Mouse (Mus musculus) natural killer cell, adult 2 months (primary cell): ENCODE data around the gene Edn2.

Source experiments
- DNase-seq, 2 experiments: peaks; one replicate each; pipeline ENCODE4 v3.0.0; 2022; ENCODE audit warnings: low spot score in 2 of 2

Gene Edn2

DNA sequence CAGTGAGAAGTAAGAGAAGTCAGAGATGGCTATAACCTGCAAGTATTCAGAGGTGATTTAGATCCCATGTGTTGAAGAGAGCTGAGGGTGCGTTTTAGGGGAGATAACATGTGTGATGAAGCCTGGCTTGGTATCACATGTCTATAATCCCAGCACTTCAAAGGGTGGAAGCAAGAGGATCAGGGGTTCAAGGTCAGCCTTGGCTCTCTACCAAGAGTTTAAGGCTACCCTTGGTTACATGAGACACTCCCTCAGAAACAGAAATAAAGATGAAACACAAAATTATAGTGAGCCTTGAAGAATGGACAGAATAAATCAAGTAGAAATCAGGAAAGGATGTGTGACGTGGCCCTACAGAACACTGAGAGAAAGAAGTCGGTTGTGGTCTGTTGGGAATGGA lies 7.3 kb upstream of the Edn2 start:
- DNase-seq, result no peak

- DNase-seq, result no peak
Observed at GRCm38 (mm10) chr4:120158714-120159310, 2.2 kb upstream of the Edn2 start.

- no peak for DNase-seq
Observed at GRCm38 (mm10) chr4:120162586-120162985, 1.6 kb downstream of the Edn2 start.

DNA sequence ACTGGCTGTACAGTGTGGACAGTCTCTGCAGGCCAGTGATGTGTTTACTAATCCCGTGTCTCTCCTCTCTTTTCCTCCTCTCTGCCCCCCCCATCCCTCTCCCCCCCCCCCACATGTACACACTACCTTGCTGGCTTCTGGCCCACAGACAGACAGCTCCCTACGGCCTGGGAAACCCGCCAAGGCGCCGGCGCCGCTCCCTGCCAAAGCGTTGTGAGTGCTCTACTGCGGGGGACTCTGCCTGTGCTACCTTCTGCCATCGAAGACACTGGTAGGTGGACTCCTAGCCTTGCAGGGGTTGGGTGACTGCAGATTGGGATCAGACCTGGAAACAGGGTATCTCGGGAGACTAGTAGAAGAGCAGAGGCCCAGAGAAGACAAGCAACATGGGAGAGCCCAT lies 2.2 kb downstream of the Edn2 start:
- no peak for DNase-seq

DNA sequence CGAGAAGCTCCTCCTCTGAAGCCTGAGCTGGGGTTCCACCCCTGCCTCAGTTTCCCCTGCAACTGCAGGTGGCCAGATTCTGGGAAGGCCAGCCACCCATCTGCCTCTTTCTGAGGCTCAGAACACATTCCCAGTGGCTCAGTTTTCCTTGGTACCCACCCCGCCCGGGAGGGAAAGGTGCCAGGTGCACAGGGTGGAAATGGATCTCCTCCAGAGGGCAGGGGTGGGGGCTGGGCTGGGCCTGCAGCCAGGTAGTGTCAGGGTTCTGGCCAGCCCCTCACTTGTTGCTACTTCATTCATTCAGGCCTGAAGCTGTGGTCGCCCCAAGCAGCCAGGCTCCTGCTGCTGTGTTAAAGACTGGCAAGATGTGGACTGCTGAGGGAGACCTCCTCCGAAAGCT lies 3.3 kb downstream of the Edn2 start:
- no peak for DNase-seq

GRCm38 (mm10) chr4:120167778-120168177 lies 6.8 kb downstream of the Edn2 start:
- no peak for DNase-seq

- DNase-seq, result no peak
Observed at GRCm38 (mm10) chr4:120168346-120168745, 7.3 kb downstream of the Edn2 start.

DNA sequence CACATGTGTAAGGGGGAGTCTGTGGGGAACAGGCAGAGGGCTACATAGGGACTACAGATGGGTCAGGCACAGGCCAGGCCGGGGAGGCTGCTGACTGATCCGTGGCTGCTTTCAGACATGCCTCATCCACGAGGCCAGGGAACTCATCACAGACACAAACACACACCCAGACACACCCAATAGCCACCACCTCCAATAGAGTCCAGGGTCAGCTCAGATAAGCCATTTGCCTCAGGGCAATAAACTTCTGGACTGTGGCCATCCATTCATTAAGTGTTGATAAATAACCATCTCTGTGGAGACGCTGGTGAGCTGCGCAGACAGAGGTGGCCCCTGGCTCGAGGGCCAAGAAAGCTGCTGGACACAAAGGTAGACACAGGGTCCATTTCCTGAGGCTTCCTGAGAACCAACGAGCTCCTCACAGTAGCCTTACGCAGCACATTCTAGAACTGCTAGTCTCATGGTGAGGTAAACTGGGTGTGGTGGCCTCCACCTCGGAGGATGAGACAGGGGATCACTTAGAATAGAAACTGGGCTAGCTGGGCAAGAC lies 9.5 kb downstream of the Edn2 start:
- DNase-seq, result no peak

- no peak for DNase-seq
Observed at GRCm38 (mm10) chr4:120172050-120172684, 11.2 kb downstream of the Edn2 start.

DNA sequence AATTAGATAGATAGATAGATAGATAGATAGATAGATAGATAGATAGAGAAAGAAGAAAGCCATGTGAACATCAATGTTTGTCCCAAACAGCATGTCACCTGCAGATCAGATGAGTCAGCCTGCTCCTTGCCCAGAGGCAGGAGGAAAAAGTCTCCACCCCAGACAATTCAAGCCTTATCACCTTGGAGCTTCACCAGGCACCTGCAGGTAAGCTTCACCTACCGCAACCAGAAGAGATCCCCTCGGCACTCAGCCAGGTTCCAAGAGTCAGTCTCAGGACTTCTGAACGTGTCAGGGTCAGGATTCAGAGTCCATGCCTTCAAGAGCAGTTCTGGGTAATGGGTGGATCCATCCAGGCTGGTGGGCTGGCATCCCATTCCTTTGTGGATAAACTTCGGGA lies 18.1 kb downstream of the Edn2 start:
- no peak for DNase-seq

GRCm38 (mm10) chr4:120180535-120180934 lies 19.5 kb downstream of the Edn2 start:
- no peak for DNase-seq

DNA sequence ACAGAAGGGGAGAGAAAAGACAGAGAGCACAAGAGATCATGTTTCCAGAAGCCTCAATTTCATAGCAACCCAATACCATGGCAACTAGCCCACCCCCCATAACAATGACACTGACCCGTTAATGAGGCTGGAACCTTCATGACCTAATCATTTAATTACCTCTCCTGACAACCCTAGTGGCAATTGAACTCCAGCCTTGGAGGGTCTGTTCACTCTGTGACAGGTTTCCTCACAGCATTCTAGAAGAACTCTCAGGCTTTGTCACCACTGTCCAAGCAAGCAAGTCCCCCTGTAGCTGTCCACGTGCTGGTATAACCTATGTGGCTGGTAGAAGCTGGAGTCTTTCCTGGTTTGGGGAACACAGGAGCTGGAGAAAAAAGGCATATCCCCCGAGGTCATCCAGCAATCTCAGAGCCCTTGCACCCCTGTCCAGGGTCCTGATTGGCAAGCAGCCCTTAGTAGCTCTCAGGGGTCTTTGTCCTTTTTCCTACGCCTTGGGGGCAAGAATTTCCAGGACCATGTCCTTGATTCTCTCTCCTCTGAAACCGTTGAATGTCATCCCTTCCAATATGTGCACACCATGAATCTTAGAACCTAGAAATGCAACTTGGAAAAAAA lies 23.5 kb downstream of the Edn2 start:
- no peak for DNase-seq

DNA sequence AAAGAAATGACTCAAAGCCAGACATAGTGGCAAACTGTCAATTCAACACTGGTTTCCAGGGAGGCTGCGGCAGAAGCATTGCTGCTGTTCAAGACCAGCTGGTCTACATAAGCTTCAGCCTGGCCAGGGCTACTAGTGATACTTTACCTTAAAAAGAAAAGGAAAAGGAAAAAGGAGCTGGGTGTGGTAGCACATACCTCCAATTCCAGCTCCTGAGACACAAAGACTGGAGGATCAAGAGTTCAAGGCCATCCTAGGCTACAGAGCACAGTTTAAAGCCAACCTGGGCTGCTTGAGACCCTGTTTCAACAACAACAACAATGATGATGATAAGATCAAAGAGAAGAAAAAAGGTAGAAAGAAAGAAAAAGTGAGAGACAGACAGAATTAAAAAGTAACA lies 25.4 kb downstream of the Edn2 start:
- DNase-seq, result no peak

- no peak for DNase-seq
Observed at GRCm38 (mm10) chr4:120186934-120187333, 25.9 kb downstream of the Edn2 start.

DNA sequence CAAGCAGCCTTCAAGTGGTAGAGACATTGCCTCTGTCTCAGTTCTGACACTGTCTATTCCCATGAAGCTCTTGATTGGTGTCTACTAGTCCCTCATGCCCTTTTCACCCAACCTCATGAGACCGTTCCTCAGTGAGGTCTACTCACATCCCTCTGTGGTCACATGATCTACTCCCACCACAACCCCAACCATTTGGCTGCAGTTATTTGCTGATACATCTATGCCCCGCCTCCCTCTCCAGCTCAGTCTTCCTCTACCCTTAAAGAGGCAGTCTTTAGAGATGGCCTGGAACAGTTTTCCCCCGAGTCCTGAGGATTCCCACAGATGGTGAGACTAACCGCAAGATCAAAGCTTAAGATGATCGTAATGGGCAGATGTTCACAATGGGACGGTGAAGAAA lies 27.2 kb downstream of the Edn2 start:
- DNase-seq, result no peak

DNA sequence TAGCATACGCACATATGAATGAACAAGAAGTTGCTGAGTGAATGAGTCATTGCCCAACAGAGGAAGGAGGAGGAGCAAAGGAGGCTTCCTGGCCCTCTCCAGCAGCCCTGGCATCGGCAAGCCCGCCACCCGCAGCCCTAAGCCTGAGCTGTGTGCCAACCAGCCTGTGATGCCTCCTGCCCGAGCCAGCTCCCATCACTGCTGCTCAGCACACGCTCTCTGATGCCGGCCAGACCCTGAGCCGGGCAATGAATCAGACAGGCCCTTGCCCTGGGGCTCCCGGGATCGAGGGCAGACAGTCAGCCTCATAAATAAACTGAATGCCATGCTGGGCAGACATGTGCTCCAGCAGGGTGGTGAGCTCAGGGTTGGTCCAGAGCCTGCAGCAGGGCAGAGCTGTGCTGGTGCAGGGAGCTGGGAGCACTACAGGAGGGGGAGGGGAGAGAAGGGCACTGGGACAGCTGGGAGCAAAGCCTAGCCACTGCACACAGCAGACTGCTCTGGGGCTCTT lies 27.7 kb downstream of the Edn2 start:
- no peak for DNase-seq

DNA sequence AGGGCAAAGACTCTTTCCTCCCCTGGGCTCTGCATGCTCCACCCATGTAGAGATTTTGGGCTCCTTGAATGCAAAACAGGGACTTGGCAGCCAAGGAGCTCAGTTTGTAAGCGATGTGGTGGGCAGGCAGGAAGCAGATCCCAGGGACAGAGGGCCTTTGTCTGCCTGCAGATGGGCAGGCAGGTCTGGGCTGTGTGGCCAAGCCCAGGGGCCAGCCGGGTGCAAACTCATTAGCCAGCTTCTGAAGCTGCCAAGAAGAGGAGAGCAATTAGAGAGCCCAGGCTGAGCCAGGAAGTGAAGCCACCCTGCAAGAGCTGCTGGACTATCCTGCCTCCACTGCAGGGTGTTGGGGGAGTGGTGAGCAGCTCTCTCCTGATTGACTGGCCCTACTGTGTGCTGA lies 28.9 kb downstream of the Edn2 start:
- DNase-seq, result no peak

- no peak for DNase-seq
Observed at GRCm38 (mm10) chr4:120191987-120192386, 31.0 kb downstream of the Edn2 start.

GRCm38 (mm10) chr4:120194026-120194425 lies 33.0 kb downstream of the Edn2 start:
- no peak for DNase-seq

DNA sequence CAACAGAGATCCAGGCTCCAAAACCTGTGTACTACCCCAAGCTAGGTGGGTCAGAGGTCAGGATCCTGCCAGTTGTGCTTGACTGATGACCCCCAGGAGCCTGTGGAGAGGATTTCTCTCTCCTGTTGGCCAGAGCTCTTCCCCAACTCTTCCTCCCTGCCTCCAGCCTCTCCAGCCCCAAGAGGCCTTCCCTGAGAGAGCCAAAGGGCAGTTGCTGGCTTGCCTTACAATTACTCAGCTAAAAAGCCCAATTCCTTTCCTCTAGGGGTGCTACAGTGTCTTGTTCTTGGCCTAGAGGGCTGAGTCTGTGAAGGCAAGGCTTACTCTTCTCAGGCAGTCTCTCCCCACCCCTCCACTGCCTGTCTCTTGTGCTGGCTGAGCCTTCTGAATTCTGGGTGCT lies 34.0 kb downstream of the Edn2 start:
- DNase-seq, result no peak

DNA sequence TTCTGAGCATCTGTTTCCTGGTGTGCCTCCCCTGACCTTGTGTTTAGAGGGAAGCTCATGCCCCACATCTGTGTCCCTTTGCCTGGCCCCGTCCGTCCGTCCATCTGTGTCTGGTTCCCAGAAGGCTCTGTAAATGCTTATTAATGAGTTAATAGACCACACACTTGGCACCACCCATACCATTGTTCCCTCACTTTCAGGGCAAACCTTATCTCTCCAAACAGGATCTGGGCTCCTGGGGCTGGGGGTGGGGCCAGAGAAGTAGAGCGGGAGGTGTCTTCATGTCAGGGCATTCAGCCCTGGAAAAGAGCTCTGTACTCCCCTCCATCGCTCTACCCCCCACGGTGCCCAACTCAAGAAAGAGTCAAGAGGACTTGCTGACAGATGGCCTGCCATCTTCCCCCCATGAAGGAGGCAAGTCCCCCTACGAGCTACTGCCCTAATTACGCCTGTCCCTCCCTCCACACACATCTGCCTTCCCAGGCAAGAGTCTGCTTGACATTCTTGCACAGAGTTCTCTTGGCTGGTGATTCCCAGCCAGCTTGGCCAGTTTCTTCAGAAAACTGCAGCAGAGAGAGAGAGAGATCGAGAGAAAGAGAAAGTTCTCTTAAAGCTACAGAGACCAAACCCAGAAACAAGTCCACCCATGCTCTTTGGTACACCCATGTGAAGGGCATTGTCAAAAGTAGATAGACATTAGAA lies 38.3 kb downstream of the Edn2 start:
- no peak for DNase-seq

GRCm38 (mm10) chr4:120200551-120201266 lies 39.7 kb downstream of the Edn2 start:
- DNase-seq, result no peak
